Mouse (Mus musculus) small intestine, adult 2 months (tissue): ENCODE results near the gene Ddx19a. TPM values are rescaled to one million over a fixed set of nuclear protein-coding genes. Genes with fewer than 3 reads are reported as not detected.
"Not testable (repeated sequence)": the region's sequence is repeated elsewhere in the genome, so short reads cannot be mapped to it uniquely, and the experiment has no call there.

Experiments
- H3K27ac ChIP-seq: fragments of 200-500 bp; 2 replicates; pipeline ENCODE4 v1.5.1; 2012; ENCODE audit warnings: low read depth, low read length, control low read depth, inconsistent platforms; ENCODE audit not compliant: insufficient read depth
- H3K27me3 ChIP-seq: fragments of 200-500 bp; 2 replicates; pipeline ENCODE4 v1.6.1; 2012; ENCODE audit warnings: mild to moderate bottlenecking, moderate library complexity, low read length, inconsistent platforms; ENCODE audit not compliant: control insufficient read depth, insufficient read depth
- H3K36me3 ChIP-seq: fragments of 200-500 bp; 2 replicates; pipeline ENCODE4 v1.6.1; 2012; ENCODE audit warnings: mild to moderate bottlenecking, low read length, control low read depth, inconsistent platforms; ENCODE audit not compliant: control insufficient read depth, insufficient read depth
- H3K4me1 ChIP-seq: fragments of 200-500 bp; 2 replicates; pipeline ENCODE4 v1.6.1; 2012; ENCODE audit warnings: low read length, inconsistent platforms, mixed read lengths; ENCODE audit not compliant: control insufficient read depth, insufficient read depth, insufficient read length
- H3K4me3 ChIP-seq: fragments of 200-500 bp; 2 replicates; pipeline ENCODE4 v1.5.1; 2012; ENCODE audit warnings: low read depth, mild to moderate bottlenecking, control low read depth, inconsistent platforms, low read length, moderate library complexity
- CTCF ChIP-seq: fragments of 200-500 bp; IDR thresholded peaks from 2 replicates; pipeline ENCODE4 v1.5.1; 2012; ENCODE audit warnings: low read depth, mild to moderate bottlenecking, control low read depth, inconsistent platforms, low read length, moderate library complexity, mixed read lengths; ENCODE audit not compliant: insufficient replicate concordance, insufficient read length; ENCODE audit errors: extremely low read depth
- POLR2A ChIP-seq: fragments of 200-500 bp; IDR thresholded peaks from 2 replicates; pipeline ENCODE4 v1.6.1; 2012; ENCODE audit warnings: low read depth, mild to moderate bottlenecking, control low read depth, inconsistent platforms, low read length, moderate library complexity
- WGBS: fragments of 180-500 bp; shearing (Covaris S2); methylation state at CpG from one replicate; pipeline ENCODE4 v1.1.7; 2018; 5-methylcytosine and 5-hydroxymethylcytosine counted together
- polyA plus RNA-seq: library from polyadenylated mRNA; depleted of rRNA; stranded (reverse); fragments of >200 nt; gene quantifications from 2 replicates; pipeline ENCODE4 v1.2.3, GENCODE M21; 2012

The Ddx19a gene
- polyA plus RNA-seq, 1 experiment = 10.4 TPM

GRCm38 (mm10) chr8:111032916-111033315, 35.3 kb upstream of the Ddx19a start, which contains the start of gene Aars:
TSS of gene Aars (plus strand) at chr8:111033144.
- Histone ChIP-seq H3K27me3 (no peaks in the 10 kb centered on the region), H3K4me3 (peak within 1 kb of the TSS; percentile 87), H3K27ac (peak within 1 kb of the TSS; percentile 62), H3K4me1 (peaks cover 2% of the 10 kb centered on the region), H3K36me3 (peaks cover 6% of the 10 kb centered on the region)
- WGBS = 91% methylated on average over 7 of the region's 7 CpGs
- TF ChIP-seq CTCF (no peak), POLR2A (no peak)

GRCm38 (mm10) chr8:111031572-111031971, 34.0 kb upstream of the Ddx19a start, which contains the start of gene Ddx19b:
TSS of gene Ddx19b (minus strand) at chr8:111031751.
- TF ChIP-seq CTCF (no peak), POLR2A (no peak)
- Histone ChIP-seq H3K36me3 (no peaks in the 10 kb centered on the region), H3K27ac (no peak within 1 kb of the TSS), H3K4me1 (peaks cover 2% of the 10 kb centered on the region), H3K4me3 (no peak within 1 kb of the TSS), H3K27me3 (no peaks in the 10 kb centered on the region)
- WGBS = 97% methylated on average over 19 of the region's 19 CpGs

- WGBS = 61% methylated on average over 6 of the region's 6 CpGs
- H3K27me3 ChIP-seq = no peaks in the 10 kb centered on the region
- TF ChIP-seq CTCF (no peak), POLR2A (no peak)
- peaks cover 2% of the 10 kb centered on the region for H3K4me1 ChIP-seq
- H3K27ac ChIP-seq = peak overlapping the region; percentile 35; the same call in 1 of the 2 replicates
- peak overlapping the region; percentile 58 for H3K4me3 ChIP-seq
- no peaks in the 10 kb centered on the region for H3K36me3 ChIP-seq
These were observed 32.4 kb upstream of the Ddx19a start for GRCm38 (mm10) chr8:111030045-111030444.

GRCm38 (mm10) chr8:111029589-111029988, 32.0 kb upstream of the Ddx19a start:
- WGBS = 23% methylated on average over 4 of the region's 4 CpGs
- Histone ChIP-seq H3K27me3 (no peaks in the 10 kb centered on the region), H3K4me3 (peak overlapping the region; percentile 58), H3K4me1 (peaks cover 2% of the 10 kb centered on the region), H3K27ac (no peak overlapping the region), H3K36me3 (no peaks in the 10 kb centered on the region)
- TF ChIP-seq POLR2A = no peak
- no peak for TF ChIP-seq CTCF

GRCm38 (mm10) chr8:111027391-111027937, 29.9 kb upstream of the Ddx19a start:
- WGBS = under 1% methylated on average over 31 of the region's 31 CpGs
- H3K27me3 ChIP-seq = no peaks in the 10 kb centered on the region
- H3K4me1 ChIP-seq = no peaks in the 10 kb centered on the region; the same call in 1 of the 2 replicates
- peak overlapping the region; percentile 75 for H3K4me3 ChIP-seq
- TF ChIP-seq POLR2A = peak; percentile 61
- TF ChIP-seq CTCF = no peak
- 0 out of 2 replicates have a peak, but pooled peaks cover 2% of the 10 kb centered on the region for H3K36me3 ChIP-seq
- peak overlapping the region; percentile 69 for H3K27ac ChIP-seq

GRCm38 (mm10) chr8:111026609-111027008, 29.0 kb upstream of the Ddx19a start:
- not testable (repeated sequence) for H3K36me3 ChIP-seq, H3K4me3 ChIP-seq, H3K27me3 ChIP-seq, H3K27ac ChIP-seq, H3K4me1 ChIP-seq
- WGBS = 73% methylated on average over 2 of the region's 2 CpGs

- 88% methylated on average over 9 of the region's 10 CpGs for WGBS
- not testable (repeated sequence) for H3K4me3 ChIP-seq, H3K27me3 ChIP-seq, H3K27ac ChIP-seq, H3K4me1 ChIP-seq
- H3K36me3 ChIP-seq = peaks cover 27% of the 10 kb centered on the region
These were observed 12.8 kb upstream of the Ddx19a start for GRCm38 (mm10) chr8:111010230-111010991.
